ENCODE assay signal across 11 mouse cellular contexts in genomic region chr11:97967114-97967513, GRCm38 (mm10). TPM values are rescaled to one million over a fixed set of nuclear protein-coding genes. Genes with fewer than 3 reads are reported as not detected.
DNase-seq lines count a peak whose midpoint lies in the region; ATAC-seq lines count a peak whose summit lies in the region.
"Had no signal": no experiment of that assay in that cellular context is flagged by ENCODE, and none has a peak within 500 bp of the region (broad histone marks: within the 10 kb centered on the region; RNA-seq: fewer than 3 reads in every experiment).

No protein-coding gene starts in this region.

- WGBS in forebrain, embryonic 12.5 days, result 47% methylated on average over 2 of the region's 2 CpGs
- WGBS in forebrain, embryonic 13.5 days, result 37% methylated on average over 2 of the region's 2 CpGs

- H3K9ac ChIP-seq in forebrain, embryonic 12.5 days, result no peak overlapping the region
- no peak overlapping the region for H3K9ac ChIP-seq in forebrain, embryonic 13.5 days
- H3K9ac ChIP-seq: embryonic facial prominence, embryonic 12.5 days; lung, embryonic 15.5 days had no signal

- H3K27ac ChIP-seq in forebrain, embryonic 12.5 days, result peak overlapping the region; percentile 11; the same call in 1 of the 2 replicates
- no peak overlapping the region for H3K27ac ChIP-seq in forebrain, embryonic 13.5 days
- H3K27ac ChIP-seq: embryonic facial prominence, embryonic 12.5 days; lung, embryonic 15.5 days had no signal

- no peak for ATAC-seq in forebrain, embryonic 12.5 days (ENCODE audit: low FRiP score)
- no peak for ATAC-seq in forebrain, embryonic 13.5 days

- peaks cover 9% of the 10 kb centered on the region; the same call in 1 of the 2 replicates for H3K4me1 ChIP-seq in forebrain, embryonic 12.5 days
- H3K4me1 ChIP-seq in forebrain, embryonic 13.5 days, result peaks cover 9% of the 10 kb centered on the region

- H3K36me3 ChIP-seq in forebrain, embryonic 12.5 days (replicated peaks), result no peaks in the 10 kb centered on the region
- no peaks in the 10 kb centered on the region for H3K36me3 ChIP-seq in forebrain, embryonic 13.5 days (ENCODE audit: poor library complexity, severe bottlenecking)
- H3K36me3 ChIP-seq: embryonic facial prominence, embryonic 12.5 days; lung, embryonic 15.5 days had no signal

- H3K4me3 ChIP-seq in forebrain, embryonic 12.5 days (replicated peaks), result no peak overlapping the region
- no peak overlapping the region for H3K4me3 ChIP-seq in forebrain, embryonic 13.5 days
- H3K4me3 ChIP-seq: embryonic facial prominence, embryonic 12.5 days; lung, embryonic 15.5 days had no signal

- peaks cover 4% of the 10 kb centered on the region; the same call in 1 of the 2 replicates for H3K27me3 ChIP-seq in forebrain, embryonic 12.5 days
- H3K27me3 ChIP-seq in forebrain, embryonic 13.5 days, result 0 out of 2 replicates have a peak, but pooled peaks cover 2% of the 10 kb centered on the region
- H3K27me3 ChIP-seq: embryonic facial prominence, embryonic 12.5 days; lung, embryonic 15.5 days had no signal

- no peak overlapping the region for H3K4me2 ChIP-seq in forebrain, embryonic 12.5 days
- no peak overlapping the region for H3K4me2 ChIP-seq in forebrain, embryonic 13.5 days
- H3K4me2 ChIP-seq: embryonic facial prominence, embryonic 12.5 days; lung, embryonic 15.5 days had no signal

- no peaks in the 10 kb centered on the region for H3K9me3 ChIP-seq in forebrain, embryonic 12.5 days
- H3K9me3 ChIP-seq in forebrain, embryonic 13.5 days (replicated peaks), result no peaks in the 10 kb centered on the region
- H3K9me3 ChIP-seq: embryonic facial prominence, embryonic 12.5 days; lung, embryonic 15.5 days had no signal

- peak; percentile 24 to 28 for DNase-seq in kidney, postnatal 36 days
- DNase-seq in kidney, adult 9 months, result no peak
- peak; percentile 81 to 88 for DNase-seq in cerebellum, postnatal 10 days
- DNase-seq in heart, postnatal 4 days, result peak; percentile 62
- no peak for DNase-seq in c-Kit-positive CD71-positive TER-119-positive erythroid progenitor cells, embryonic 14.5 days (ENCODE audit: low spot score)
- DNase-seq in gastrocnemius, adult 8-10 months (ENCODE audit: low spot score in 2 of 2), result no peak
- DNase-seq: gastrocnemius, postnatal 36 days had no signal

RNA-seq across cellular contexts. Expression of gene Plxdc1, which starts 19.1 kb away (rescaled TPM):
- 0.22 and 0.33 TPM in 2 replicates for polyA plus RNA-seq in forebrain, embryonic 12.5 days (2016; fragmentation: Nextera tagmentation; extraction: Ambion mirVana)
- polyA plus RNA-seq in forebrain, embryonic 13.5 days (2015; fragmentation: Nextera tagmentation; extraction: Ambion mirVana), result 0.14 and 0.34 TPM in 2 replicates
- 1 to 10 TPM; 3.4 to 4.2 TPM for total RNA-seq in heart, postnatal 4 days (2021)
- total RNA-seq in gastrocnemius, adult 8-10 months (2022), result 1 to 10 TPM; 1.3 to 3.4 (median 1.9) TPM

RNA-seq across cellular contexts. Expression of gene Arl5c, which starts 28.9 kb away (rescaled TPM):
- 7.0 and 7.8 TPM in 2 replicates for polyA plus RNA-seq in forebrain, embryonic 12.5 days (2016; fragmentation: Nextera tagmentation; extraction: Ambion mirVana)
- 8.4 and 11.0 TPM in 2 replicates for polyA plus RNA-seq in forebrain, embryonic 13.5 days (2015; fragmentation: Nextera tagmentation; extraction: Ambion mirVana)
- 1 to 10 TPM; 1.6 TPM for total RNA-seq in heart, postnatal 4 days (2021)
- under 1 TPM in 2 of 4 experiments, not detected in 2; 0.18 to 0.19 TPM for total RNA-seq in gastrocnemius, adult 8-10 months (2022)

RNA-seq across cellular contexts. Expression of gene Cacnb1, which starts 55.7 kb away (rescaled TPM):
- 22.5 and 29.3 TPM in 2 replicates for polyA plus RNA-seq in forebrain, embryonic 12.5 days (2016; fragmentation: Nextera tagmentation; extraction: Ambion mirVana)
- polyA plus RNA-seq in forebrain, embryonic 13.5 days (2015; fragmentation: Nextera tagmentation; extraction: Ambion mirVana), result 25.9 and 29.9 TPM in 2 replicates
- 1 to 10 TPM; 7.4 to 7.5 TPM for total RNA-seq in heart, postnatal 4 days (2021)
- 100 to 1,000 TPM; 172 to 203 (median 187) TPM for total RNA-seq in gastrocnemius, adult 8-10 months (2022)

RNA-seq across cellular contexts. Expression of gene Rpl19, which starts 59.4 kb away (rescaled TPM):
- 737 and 747 TPM in 2 replicates for polyA plus RNA-seq in forebrain, embryonic 12.5 days (2016; fragmentation: Nextera tagmentation; extraction: Ambion mirVana)
- polyA plus RNA-seq in forebrain, embryonic 13.5 days (2015; fragmentation: Nextera tagmentation; extraction: Ambion mirVana), result 801 and 821 TPM in 2 replicates
- total RNA-seq in heart, postnatal 4 days (2021), result 100 to 1,000 TPM; 795 to 849 TPM
- total RNA-seq in gastrocnemius, adult 8-10 months (2022), result 100 to 1,000 TPM; 364 to 479 (median 402) TPM

Comparison
In these comparisons a context has a peak if more than half of its experiments do, and no peak if none do; other contexts are left out.
1. DNase-seq: peak in kidney, postnatal 36 days (2 of 2), cerebellum, postnatal 10 days (2 of 2) and heart, postnatal 4 days (single experiment); none in kidney, adult 9 months (single experiment), c-Kit-positive CD71-positive TER-119-positive erythroid progenitor cells, embryonic 14.5 days (single experiment) and gastrocnemius, adult 8-10 months (0 of 2).
2. RNA of gene Cacnb1, which starts 55.7 kb away (total RNA-seq): 172 to 203 TPM in gastrocnemius, adult 8-10 months; 7.4 to 7.5 TPM in heart, postnatal 4 days; every median in the first group is over 10 times any median in the second.